Mouse (Mus musculus): Measurements from ENCODE around the gene Prdx1. TPM values are rescaled to one million over a fixed set of nuclear protein-coding genes. Genes with fewer than 3 reads are reported as not detected.
"Not testable (repeated sequence)": the region's sequence is repeated elsewhere in the genome, so short reads cannot be mapped to it uniquely, and the experiment has no call there.

Prdx1 gene
- polyA plus RNA-seq, 1 experiment from 2014 or later: 1,497 TPM

DNA sequence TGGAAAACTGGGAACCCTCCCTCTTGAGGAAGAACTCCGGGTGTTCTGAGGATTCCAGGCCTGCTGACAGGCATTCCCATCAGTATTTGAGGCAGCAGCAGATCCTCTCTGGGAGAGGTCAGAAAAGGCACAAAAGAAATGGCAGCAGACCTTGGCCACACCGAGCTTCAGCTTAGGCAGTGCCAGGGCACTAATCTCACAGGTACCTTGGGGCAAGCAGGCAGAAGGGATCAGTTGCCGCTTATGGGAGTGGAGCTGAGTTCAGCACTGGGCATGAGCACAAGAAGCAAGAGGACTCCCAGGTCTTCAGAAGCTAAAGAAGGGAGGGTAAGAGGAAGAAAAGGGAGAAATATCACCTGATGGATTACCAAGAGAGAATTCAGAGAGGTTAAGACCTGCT is 27.4 kb upstream of the Prdx1 start:
- 47% methylated on average over 3 of the region's 3 CpGs for WGBS
- Histone ChIP-seq H3K9ac (no peak overlapping the region), H3K4me2 (no peak overlapping the region), H3K4me3 (replicated peaks) (no peak overlapping the region), H3K27ac (no peak overlapping the region), H3K36me3 (no peaks in the 10 kb centered on the region), H3K4me1 (peaks cover 19% of the 10 kb centered on the region; the same call in 1 of the 2 replicates), H3K9me3 (replicated peaks) (no peaks in the 10 kb centered on the region), H3K27me3 (no peaks in the 10 kb centered on the region)
- no peak for ATAC-seq (replicated peaks; ENCODE audit: low FRiP score)

- Histone ChIP-seq H3K36me3 (no peaks in the 10 kb centered on the region), H3K4me1 (peaks cover 19% of the 10 kb centered on the region; the same call in 1 of the 2 replicates), H3K4me2 (no peak overlapping the region), H3K27me3 (no peaks in the 10 kb centered on the region), H3K9ac (no peak overlapping the region), H3K4me3 (replicated peaks) (no peak overlapping the region), H3K9me3 (replicated peaks) (no peaks in the 10 kb centered on the region), H3K27ac (peak overlapping the region; percentile 75)
- 53% methylated on average over 2 of the region's 2 CpGs for WGBS
- peak; percentile 74 for ATAC-seq (replicated peaks; ENCODE audit: low FRiP score)
These were observed 25.9 kb upstream of the Prdx1 start for GRCm38 (mm10) chr4:116659474-116659873.

- H3K4me3 ChIP-seq (replicated peaks); H3K36me3 ChIP-seq; H3K4me2 ChIP-seq; H3K9ac ChIP-seq; H3K9me3 ChIP-seq (replicated peaks); H3K27me3 ChIP-seq; ATAC-seq (replicated peaks; ENCODE audit: low FRiP score): not testable (repeated sequence)
- peaks cover 19% of the 10 kb centered on the region; the same call in 1 of the 2 replicates for H3K4me1 ChIP-seq
- H3K27ac ChIP-seq: peak overlapping the region; percentile 75
- WGBS: 85% methylated on average over 6 of the region's 6 CpGs
These were observed 25.4 kb upstream of the Prdx1 start for GRCm38 (mm10) chr4:116659916-116660315.

- 79% methylated on average over 6 of the region's 6 CpGs for WGBS
- H3K27ac ChIP-seq: no peak overlapping the region
- H3K9me3 ChIP-seq (replicated peaks): no peaks in the 10 kb centered on the region
- no peak overlapping the region for H3K4me3 ChIP-seq (replicated peaks)
- peaks cover 12% of the 10 kb centered on the region; the same call in 1 of the 2 replicates for H3K4me1 ChIP-seq
- H3K9ac ChIP-seq: no peak overlapping the region
- H3K36me3 ChIP-seq: no peaks in the 10 kb centered on the region
- no peaks in the 10 kb centered on the region for H3K27me3 ChIP-seq
- H3K4me2 ChIP-seq: no peak overlapping the region
- ATAC-seq (replicated peaks; ENCODE audit: low FRiP score): no peak
These were observed 24.5 kb upstream of the Prdx1 start for GRCm38 (mm10) chr4:116660829-116661228.

DNA sequence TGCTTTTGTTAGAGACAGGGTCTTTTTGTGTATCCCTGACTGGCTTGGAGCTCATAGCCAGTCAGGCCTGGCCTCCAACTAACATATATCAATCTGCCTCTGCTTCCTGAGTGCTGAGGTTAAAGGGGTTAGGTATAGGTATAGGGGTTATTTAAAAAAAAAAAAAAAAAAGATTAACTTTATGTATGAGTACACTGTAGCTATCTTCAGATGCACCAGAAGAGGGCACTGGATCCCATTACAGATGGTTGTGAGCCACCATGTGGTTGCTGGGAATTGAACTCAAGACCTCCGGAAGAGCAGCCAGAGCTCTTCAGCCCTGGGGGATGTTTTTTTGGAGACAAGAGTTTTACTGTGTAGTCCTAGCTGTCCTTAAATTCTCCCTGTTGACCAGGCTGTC is 23.3 kb upstream of the Prdx1 start:
- Histone ChIP-seq H3K4me1 (peaks cover 11% of the 10 kb centered on the region; the same call in 1 of the 2 replicates), H3K9ac (no peak overlapping the region), H3K4me2 (no peak overlapping the region), H3K4me3 (replicated peaks) (no peak overlapping the region), H3K27ac (no peak overlapping the region), H3K9me3 (replicated peaks) (no peaks in the 10 kb centered on the region), H3K27me3 (no peaks in the 10 kb centered on the region), H3K36me3 (no peaks in the 10 kb centered on the region)
- no peak for ATAC-seq (replicated peaks; ENCODE audit: low FRiP score)
- WGBS: 91% methylated on average over 1 of the region's 1 CpGs

DNA sequence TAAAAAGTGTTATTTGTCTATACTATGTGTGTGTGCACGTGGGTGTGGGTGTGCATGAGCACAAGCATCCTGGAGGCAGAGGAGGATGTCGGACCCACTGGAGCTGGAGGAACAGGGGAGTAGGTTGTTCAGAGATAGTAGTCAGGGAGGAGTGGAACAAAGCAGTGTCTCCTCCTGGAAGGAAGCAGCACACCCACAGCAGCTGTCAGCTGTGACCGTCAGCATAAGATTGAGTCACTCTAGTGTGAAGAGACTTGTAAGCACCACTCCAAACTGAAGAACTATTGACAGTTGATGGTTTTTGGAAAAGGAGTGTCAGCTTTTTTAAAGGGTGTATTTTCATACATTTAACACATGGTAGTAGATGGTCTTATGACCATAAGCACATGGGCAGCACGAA is 18.7 kb upstream of the Prdx1 start:
- Histone ChIP-seq H3K36me3 (no peaks in the 10 kb centered on the region), H3K4me3 (replicated peaks) (no peak overlapping the region), H3K4me1 (peaks cover 4% of the 10 kb centered on the region; the same call in 1 of the 2 replicates), H3K27ac (no peak overlapping the region), H3K9me3 (replicated peaks) (no peaks in the 10 kb centered on the region), H3K4me2 (no peak overlapping the region), H3K27me3 (no peaks in the 10 kb centered on the region), H3K9ac (no peak overlapping the region)
- WGBS: 60% methylated on average over 4 of the region's 4 CpGs
- no peak for ATAC-seq (replicated peaks; ENCODE audit: low FRiP score)

- Histone ChIP-seq H3K9ac (no peak overlapping the region), H3K9me3 (replicated peaks) (no peaks in the 10 kb centered on the region), H3K27me3 (no peaks in the 10 kb centered on the region), H3K4me1 (peaks cover 4% of the 10 kb centered on the region; the same call in 1 of the 2 replicates), H3K4me2 (no peak overlapping the region), H3K4me3 (replicated peaks) (no peak overlapping the region), H3K27ac (peak overlapping the region; percentile 78), H3K36me3 (no peaks in the 10 kb centered on the region)
- 56% methylated on average over 3 of the region's 3 CpGs for WGBS
- ATAC-seq (replicated peaks; ENCODE audit: low FRiP score): no peak
These were observed 17.2 kb upstream of the Prdx1 start for GRCm38 (mm10) chr4:116668145-116668544.

DNA sequence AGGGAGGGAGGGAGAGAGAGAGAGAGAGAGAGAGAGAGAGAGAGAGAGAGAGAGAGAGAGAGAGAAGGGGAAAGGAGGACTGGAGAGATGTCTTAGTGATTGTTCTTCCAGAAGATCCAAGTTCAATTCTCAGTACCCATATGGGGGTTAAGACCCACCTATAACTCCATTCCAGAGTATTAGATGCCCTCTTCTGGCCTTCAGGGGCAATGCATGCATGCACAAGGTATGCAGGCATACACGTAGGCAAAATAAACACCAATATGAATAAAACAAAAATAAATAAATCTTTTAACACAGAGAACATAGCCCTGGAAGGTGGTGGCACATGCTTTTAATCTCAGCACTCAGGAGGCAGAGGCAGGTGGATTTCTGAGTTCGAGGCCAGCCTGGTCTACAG is 16.1 kb upstream of the Prdx1 start:
- Histone ChIP-seq H3K4me2 (no peak overlapping the region), H3K4me1 (peaks cover 4% of the 10 kb centered on the region; the same call in 1 of the 2 replicates), H3K9ac (no peak overlapping the region), H3K4me3 (replicated peaks) (no peak overlapping the region), H3K9me3 (replicated peaks) (no peaks in the 10 kb centered on the region), H3K27me3 (no peaks in the 10 kb centered on the region), H3K27ac (no peak overlapping the region), H3K36me3 (no peaks in the 10 kb centered on the region)
- no peak for ATAC-seq (replicated peaks; ENCODE audit: low FRiP score)
- 72% methylated on average over 2 of the region's 2 CpGs for WGBS

- WGBS: 40% methylated on average over 2 of the region's 2 CpGs
These were observed 12.6 kb upstream of the Prdx1 start for GRCm38 (mm10) chr4:116672785-116673184.

DNA sequence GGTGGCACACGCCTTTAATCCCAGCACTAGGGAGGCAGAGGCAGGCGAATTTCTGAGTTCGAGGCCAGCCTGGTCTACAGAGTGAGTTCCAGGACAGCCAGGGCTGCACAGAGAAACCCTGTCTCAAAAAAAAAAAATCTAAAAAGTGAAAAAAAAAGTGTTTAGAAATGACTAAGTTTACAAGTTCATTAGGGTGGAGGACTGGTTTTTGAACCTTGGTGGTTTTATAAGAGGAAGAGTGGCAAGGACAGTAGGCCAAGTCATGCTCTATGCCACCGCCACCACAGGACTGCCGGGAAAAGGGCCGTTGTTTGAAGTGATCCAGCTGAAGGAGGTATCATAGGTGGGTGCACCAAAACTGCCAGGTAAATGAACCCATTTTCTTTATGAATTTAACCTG is 10.6 kb upstream of the Prdx1 start:
- not testable (repeated sequence) for H3K4me1 ChIP-seq; H3K9me3 ChIP-seq (replicated peaks); H3K4me2 ChIP-seq; H3K9ac ChIP-seq; H3K36me3 ChIP-seq; H3K4me3 ChIP-seq (replicated peaks); H3K27me3 ChIP-seq; H3K27ac ChIP-seq; ATAC-seq (replicated peaks; ENCODE audit: low FRiP score)
- WGBS: 91% methylated on average over 6 of the region's 6 CpGs

More at GRCm38 (mm10) chr4:116672785-116673184, 12.6 kb upstream of the Prdx1 start:
- Histone ChIP-seq H3K4me3 (replicated peaks) (no peak overlapping the region), H3K4me2 (no peak overlapping the region), H3K9me3 (replicated peaks) (no peaks in the 10 kb centered on the region), H3K36me3 (no peaks in the 10 kb centered on the region), H3K27me3 (no peaks in the 10 kb centered on the region), H3K27ac (no peak overlapping the region), H3K9ac (no peak overlapping the region), H3K4me1 (peaks cover 4% of the 10 kb centered on the region; the same call in 1 of the 2 replicates)
- ATAC-seq (replicated peaks; ENCODE audit: low FRiP score): no peak; the same call in 1 of the 2 replicates

GRCm38 (mm10) chr4:116676027-116676426 is 9.3 kb upstream of the Prdx1 start:
- Histone ChIP-seq H3K27me3 (no peaks in the 10 kb centered on the region), H3K4me2 (no peak overlapping the region), H3K4me1 (no peaks in the 10 kb centered on the region), H3K4me3 (replicated peaks) (no peak overlapping the region), H3K9ac (no peak overlapping the region), H3K36me3 (no peaks in the 10 kb centered on the region), H3K9me3 (replicated peaks) (no peaks in the 10 kb centered on the region), H3K27ac (no peak overlapping the region)
- no peak for ATAC-seq (replicated peaks; ENCODE audit: low FRiP score)
- WGBS: 83% methylated on average over 3 of the region's 3 CpGs

DNA sequence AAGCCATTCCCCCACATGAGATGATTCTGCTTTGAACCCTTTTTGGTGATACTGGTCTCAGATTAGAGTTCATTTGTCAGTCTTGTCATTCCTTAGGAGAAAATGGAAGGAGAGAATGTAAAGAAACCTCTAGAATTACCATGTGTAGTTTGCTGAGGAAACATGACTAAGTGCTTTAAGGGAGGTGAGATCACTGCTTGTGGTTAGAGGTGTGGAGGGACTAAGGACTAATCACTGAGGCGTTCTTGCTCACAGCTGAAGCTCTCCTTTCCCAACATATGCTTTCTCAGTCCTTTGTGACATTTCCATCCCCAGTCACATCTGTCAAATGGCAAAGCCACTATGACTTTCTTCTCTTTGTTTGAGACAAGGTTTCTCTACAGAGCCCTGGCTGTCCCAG is 7.5 kb upstream of the Prdx1 start:
- no peak overlapping the region for H3K4me3 ChIP-seq (replicated peaks)
- no peak overlapping the region for H3K4me2 ChIP-seq
- 71% methylated on average over 1 of the region's 1 CpGs for WGBS
- H3K9me3 ChIP-seq (replicated peaks): no peaks in the 10 kb centered on the region
- no peaks in the 10 kb centered on the region for H3K36me3 ChIP-seq
- no peaks in the 10 kb centered on the region for H3K27me3 ChIP-seq
- H3K27ac ChIP-seq: no peak overlapping the region
- H3K9ac ChIP-seq: no peak overlapping the region
- H3K4me1 ChIP-seq: no peaks in the 10 kb centered on the region
- ATAC-seq (replicated peaks; ENCODE audit: low FRiP score): no peak

DNA sequence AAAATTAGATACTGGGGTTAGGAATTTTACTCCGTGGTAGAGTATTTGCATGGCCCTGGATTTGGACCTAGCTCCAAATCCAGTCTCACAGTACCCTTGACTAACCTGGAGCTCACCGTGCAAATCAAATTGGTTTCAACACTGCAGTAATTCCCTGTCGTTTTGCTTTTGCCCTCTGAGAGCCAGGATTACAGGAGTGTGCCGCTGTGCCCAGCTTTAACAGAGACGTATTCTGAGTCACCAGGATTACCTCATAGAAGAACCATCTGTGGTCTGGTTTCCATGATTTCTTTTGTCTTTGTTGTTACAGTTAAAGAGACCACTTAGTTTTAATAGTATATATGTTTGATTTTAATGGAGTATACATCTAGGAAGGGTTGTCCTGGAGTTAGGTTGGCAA is 6.2 kb upstream of the Prdx1 start:
- Histone ChIP-seq H3K9me3 (replicated peaks) (no peaks in the 10 kb centered on the region), H3K36me3 (no peaks in the 10 kb centered on the region)
- ATAC-seq (replicated peaks; ENCODE audit: low FRiP score): no peak

More for the DNA sequence above, 6.2 kb upstream of the Prdx1 start:
- no peaks in the 10 kb centered on the region for H3K4me1 ChIP-seq
- WGBS: 72% methylated on average over 5 of the region's 5 CpGs
- H3K27ac ChIP-seq: no peak overlapping the region
- no peaks in the 10 kb centered on the region for H3K27me3 ChIP-seq
- H3K4me3 ChIP-seq (replicated peaks): no peak overlapping the region
- no peak overlapping the region for H3K9ac ChIP-seq
- H3K4me2 ChIP-seq: no peak overlapping the region

Data from kidney, embryonic 15.5 days (tissue).